In the genomic region with DNA sequence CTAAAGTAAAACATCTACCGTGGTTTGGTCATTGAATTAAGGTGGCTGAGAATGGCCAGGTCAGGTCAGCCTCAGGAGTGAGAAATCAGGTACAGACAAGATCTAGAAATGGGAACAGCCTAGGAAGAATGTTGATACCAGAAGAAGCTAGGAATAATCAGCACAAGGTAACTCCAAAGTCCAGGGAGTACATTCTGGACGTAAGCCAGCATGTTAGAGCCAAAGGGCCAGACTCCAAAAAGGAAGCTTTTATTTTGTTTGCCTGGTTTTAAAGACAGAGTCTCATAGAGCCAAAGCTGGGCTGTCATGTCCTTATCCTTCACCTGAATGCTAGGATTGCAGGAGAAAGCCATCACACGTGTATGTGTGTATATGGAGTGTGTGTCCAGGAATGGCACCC, we compare ENCODE assay signal across 26 mouse cellular contexts. TPM values are rescaled to one million over a fixed set of nuclear protein-coding genes. Genes with fewer than 3 reads are reported as not detected.
DNase-seq lines count a peak whose midpoint lies in the region; ATAC-seq and TF ChIP-seq lines count a peak whose summit lies in the region.
"Had no signal": no experiment of that assay in that cellular context is flagged by ENCODE, and none has a peak within 500 bp of the region (broad histone marks: within the 10 kb centered on the region; RNA-seq: fewer than 3 reads in every experiment).

No protein-coding gene starts in this region.

- no peak overlapping the region for H3K27ac ChIP-seq in heart, embryonic 10.5 days
- no peak overlapping the region for H3K27ac ChIP-seq in midbrain, postnatal 0 days (ENCODE audit: low read depth, low read length)
- H3K27ac ChIP-seq: heart, embryonic 15.5 days; hindbrain, embryonic 12.5 days; hindbrain, postnatal 0 days; layer of hippocampus, adult 2 months; limb, embryonic 10.5 days; limb, embryonic 15.5 days; liver, embryonic 15.5 days; lung, embryonic 15.5 days; macrophage; midbrain, embryonic 13.5 days; stomach, embryonic 15.5 days had no signal

- no peak overlapping the region for H3K4me3 ChIP-seq in heart, embryonic 10.5 days
- no peak overlapping the region for H3K4me3 ChIP-seq in midbrain, postnatal 0 days (ENCODE audit: low read depth, low read length)
- H3K4me3 ChIP-seq: erythroblast, embryonic 14.5 days; heart, embryonic 15.5 days; hindbrain, embryonic 12.5 days; layer of hippocampus, adult 2 months; limb, embryonic 10.5 days; limb, embryonic 15.5 days; liver, embryonic 15.5 days; lung, embryonic 15.5 days; midbrain, embryonic 13.5 days; stomach, embryonic 15.5 days had no signal

- H3K4me2 ChIP-seq in midbrain, postnatal 0 days (ENCODE audit: low read depth, low read length, poor library complexity, severe bottlenecking): no peak overlapping the region
- H3K4me2 ChIP-seq: heart, embryonic 15.5 days; hindbrain, embryonic 12.5 days; limb, embryonic 15.5 days; liver, embryonic 15.5 days; lung, embryonic 15.5 days; midbrain, embryonic 13.5 days; stomach, embryonic 15.5 days had no signal

- H3K9me3 ChIP-seq in heart, embryonic 10.5 days: no peaks in the 10 kb centered on the region
- H3K9me3 ChIP-seq in midbrain, postnatal 0 days (ENCODE audit: low read length): no peaks in the 10 kb centered on the region
- H3K9me3 ChIP-seq: heart, embryonic 15.5 days; hindbrain, embryonic 12.5 days; limb, embryonic 10.5 days; limb, embryonic 15.5 days; liver, embryonic 15.5 days; lung, embryonic 15.5 days; midbrain, embryonic 13.5 days; stomach, embryonic 15.5 days had no signal

- H3K9ac ChIP-seq in midbrain, postnatal 0 days (replicated peaks; ENCODE audit: low read length, poor library complexity, severe bottlenecking): no peak overlapping the region
- H3K9ac ChIP-seq: heart, embryonic 15.5 days; hindbrain, embryonic 12.5 days; limb, embryonic 15.5 days; liver, embryonic 15.5 days; lung, embryonic 15.5 days; midbrain, embryonic 13.5 days; stomach, embryonic 15.5 days had no signal

- no peaks in the 10 kb centered on the region for H3K4me1 ChIP-seq in heart, embryonic 10.5 days
- no peaks in the 10 kb centered on the region for H3K4me1 ChIP-seq in midbrain, postnatal 0 days (ENCODE audit: insufficient read depth, low read length)
- H3K4me1 ChIP-seq: heart, embryonic 15.5 days; hindbrain, embryonic 12.5 days; limb, embryonic 10.5 days; limb, embryonic 15.5 days; liver, embryonic 15.5 days; lung, embryonic 15.5 days; midbrain, embryonic 13.5 days; stomach, embryonic 15.5 days had no signal

- H3K36me3 ChIP-seq in heart, embryonic 10.5 days: no peaks in the 10 kb centered on the region
- H3K36me3 ChIP-seq in midbrain, postnatal 0 days (ENCODE audit: insufficient read depth, low read length): no peaks in the 10 kb centered on the region
- H3K36me3 ChIP-seq: heart, embryonic 15.5 days; hindbrain, embryonic 12.5 days; limb, embryonic 10.5 days; limb, embryonic 15.5 days; liver, embryonic 15.5 days; lung, embryonic 15.5 days; midbrain, embryonic 13.5 days; stomach, embryonic 15.5 days had no signal

- 73% methylated on average over 3 of the region's 3 CpGs for WGBS in heart, embryonic 10.5 days
- 33% methylated on average over 3 of the region's 3 CpGs for WGBS in large intestine, adult 2 months
- 76% methylated on average over 3 of the region's 3 CpGs for WGBS in midbrain, postnatal 0 days

- no peak for TF ChIP-seq CTCF in midbrain, postnatal 0 days (IDR thresholded peaks at IDR 0.05)

- no peaks in the 10 kb centered on the region for H3K27me3 ChIP-seq in heart, embryonic 10.5 days (ENCODE audit: insufficient read depth, poor library complexity, severe bottlenecking)
- H3K27me3 ChIP-seq in midbrain, postnatal 0 days (ENCODE audit: insufficient read depth, low read length): no peaks in the 10 kb centered on the region
- H3K27me3 ChIP-seq: heart, embryonic 15.5 days; liver, embryonic 15.5 days; lung, embryonic 15.5 days; stomach, embryonic 15.5 days had no signal

- ATAC-seq in midbrain, postnatal 0 days (ENCODE audit: low FRiP score): no peak
- ATAC-seq: forebrain, embryonic 16.5 days; hindbrain, postnatal 0 days; intestine, postnatal 0 days; midbrain, embryonic 13.5 days had no signal

- DNase-seq in heart, adult 8-10 months (ENCODE audit: low spot score): peak; percentile 35
- no peak for DNase-seq in heart, embryonic 10.5 days (ENCODE audit: low spot score)
- peak; percentile 51 to 63 for DNase-seq in kidney, adult 8-10 months
- no peak for DNase-seq in kidney, postnatal 4 days
- DNase-seq in kidney, adult 9 months: peak; percentile 76
- DNase-seq in large intestine, adult 2 months (ENCODE audit: low read depth, low spot score): peak; percentile 35
- no peak for DNase-seq in midbrain, postnatal 0 days (ENCODE audit: low spot score)
- DNase-seq: cerebellum, adult 2 months; cerebellum, postnatal 14 days; heart, postnatal 36 days; retina, postnatal 1 day; right cerebral cortex, postnatal 14 days had no signal

RNA-seq across cellular contexts. Expression of gene Prps1, which starts 6.3 kb away (rescaled TPM):
- 10 to 100 TPM; 24.4 to 32.6 (median 30.2) TPM for total RNA-seq in heart, adult 8-10 months (2022)
- polyA plus RNA-seq in heart, embryonic 10.5 days (2016; fragmentation: Nextera tagmentation; extraction: Ambion mirVana): 61.1 and 74.9 TPM in 2 replicates
- polyA plus RNA-seq in large intestine, adult 2 months (2012; rRNA removed): 5.9 and 9.4 TPM in 2 replicates
- total RNA-seq in midbrain, postnatal 0 days (2014; rRNA removed): 52.5 and 57.8 TPM in 2 replicates
- polyA plus RNA-seq in midbrain, postnatal 0 days (2015; fragmentation: Nextera tagmentation; extraction: Ambion mirVana): 91.3 and 94.8 TPM in 2 replicates

Comparison
In these comparisons a context has a peak if more than half of its experiments do, and no peak if none do; other contexts are left out.
1. DNase-seq: peak in heart, adult 8-10 months (single experiment), kidney, adult 8-10 months (2 of 2), kidney, adult 9 months (single experiment) and large intestine, adult 2 months (single experiment); none in heart, embryonic 10.5 days (single experiment), kidney, postnatal 4 days (0 of 2) and midbrain, postnatal 0 days (single experiment).